Mouse (Mus musculus) bone marrow macrophage, adult 2 months (primary cell): ENCODE results near the gene Chrne.

ENCODE experiments used
- CTCF ChIP-seq: IDR thresholded peaks from 2 replicates; pipeline ENCODE4 v1.5.1; 2012; ENCODE audit warnings: low read depth, mild to moderate bottlenecking, low read length, moderate library complexity
- POLR2A ChIP-seq: IDR thresholded peaks from 2 replicates; pipeline ENCODE4 v1.6.1; 2012; ENCODE audit warnings: mild to moderate bottlenecking, low read depth, low read length, borderline replicate concordance

GRCm38 (mm10) chr11:70656964-70657363 is 37.9 kb upstream of the Chrne start, which contains the start of gene Eno3:
- no peak for TF ChIP-seq POLR2A
- no peak for TF ChIP-seq CTCF
